Mouse (Mus musculus) frontal cortex, postnatal 25 days (tissue): ENCODE measurements around the gene Cldn14.
A peak's percentile ranks its signal among the peaks of the same experiment; 100 is the strongest.
"Not testable (repeated sequence)": the region's sequence is repeated elsewhere in the genome, so short reads cannot be mapped to it uniquely, and the experiment has no call there.

ENCODE experiments used
- DNase-seq, 2 experiments: peaks; one replicate each; pipeline ENCODE4 v3.0.0; 2022; ENCODE audit warnings: low spot score in 2 of 2

Cldn14 gene

GRCm38 (mm10) chr16:94008737-94009136, at the start of gene Cldn14:
Gene Cldn14 (minus strand): TSS chr16:94008837.
- DNase-seq = no peak

DNA sequence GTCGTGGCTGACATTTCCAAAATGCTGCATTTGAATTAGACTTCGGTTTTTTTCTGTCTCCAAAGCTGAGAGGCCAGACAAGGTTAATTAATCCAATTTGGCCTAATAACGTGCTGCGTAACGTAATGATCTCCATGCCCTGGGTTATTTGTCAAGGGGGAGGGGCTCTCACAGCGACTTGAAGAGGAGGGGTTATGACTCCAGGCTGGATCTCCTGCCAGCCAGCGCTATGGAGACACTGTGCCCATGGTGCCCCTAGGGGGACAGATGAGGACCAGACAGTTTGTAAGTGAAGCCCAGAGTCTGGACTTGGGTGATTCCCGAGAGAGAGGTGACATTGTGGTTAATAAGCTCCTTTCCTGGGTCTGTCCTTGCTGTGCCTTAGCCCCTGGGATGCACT, 46.9 kb upstream of the Cldn14 start:
- DNase-seq = no peak

- DNase-seq = no peak
Observed at GRCm38 (mm10) chr16:94055176-94055575, 46.5 kb upstream of the Cldn14 start.

GRCm38 (mm10) chr16:94050368-94050767, 41.7 kb upstream of the Cldn14 start:
- no peak for DNase-seq

GRCm38 (mm10) chr16:94044996-94045395, 36.4 kb upstream of the Cldn14 start:
- DNase-seq = no peak

- no peak for DNase-seq
Observed at GRCm38 (mm10) chr16:94043797-94044196, 35.2 kb upstream of the Cldn14 start.

DNA sequence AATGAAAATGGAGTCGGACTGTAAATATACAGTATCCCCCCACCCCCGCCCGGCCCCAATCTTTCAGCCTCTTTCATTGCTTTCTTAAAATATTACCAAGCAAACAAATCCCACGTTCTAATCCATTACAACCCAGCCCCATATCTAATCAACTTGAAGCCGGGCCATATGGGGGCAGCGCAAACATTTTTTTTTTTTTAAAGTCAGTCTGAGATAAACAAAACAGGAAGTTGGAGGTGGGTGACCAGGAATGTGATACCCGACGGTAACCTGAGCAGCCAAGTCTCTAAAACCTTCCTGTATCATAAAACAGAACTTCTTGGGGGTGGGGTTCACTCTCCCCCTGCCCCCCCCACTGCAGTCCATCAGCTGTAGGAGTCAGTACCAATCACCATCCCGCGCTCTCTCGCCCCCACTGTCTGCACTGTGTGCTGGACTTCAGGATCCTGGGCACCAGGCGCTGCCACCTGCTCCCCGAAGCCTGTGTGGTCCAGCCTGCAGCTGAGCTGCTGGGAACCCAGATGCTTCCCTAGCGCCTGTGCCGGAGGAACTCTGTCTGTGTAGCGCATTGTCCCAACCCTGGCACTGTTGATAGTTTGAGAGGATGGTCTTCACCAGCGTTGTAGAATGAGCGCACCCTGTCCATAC, 32.6 kb upstream of the Cldn14 start:
- no peak for DNase-seq

GRCm38 (mm10) chr16:94040485-94040884, 31.8 kb upstream of the Cldn14 start:
- DNase-seq = no peak

DNA sequence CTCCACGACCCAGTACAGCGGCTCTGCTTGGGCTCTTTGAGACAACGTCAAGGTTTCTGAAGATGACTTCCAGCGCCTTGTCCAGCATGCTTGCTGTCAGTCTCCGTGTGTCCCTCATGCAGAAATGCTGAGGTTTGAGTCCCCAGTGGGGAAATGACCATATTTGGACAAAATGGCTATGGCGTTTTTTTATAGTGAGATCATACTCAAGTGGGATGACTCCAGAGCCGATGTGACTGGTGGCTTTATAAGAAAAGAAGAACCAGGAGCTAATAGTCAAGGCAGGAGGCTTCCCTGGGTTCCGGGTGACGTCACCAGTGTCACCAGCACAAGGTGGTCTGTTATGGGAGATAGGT, 30.3 kb upstream of the Cldn14 start:
- no peak for DNase-seq

- peak; percentile 20 to 33 for DNase-seq
Observed at GRCm38 (mm10) chr16:94038272-94038985, 29.8 kb upstream of the Cldn14 start.

GRCm38 (mm10) chr16:94037280-94037679, 28.6 kb upstream of the Cldn14 start:
- DNase-seq = no peak

GRCm38 (mm10) chr16:94034152-94034551, 25.5 kb upstream of the Cldn14 start:
- DNase-seq = no peak

GRCm38 (mm10) chr16:94032270-94032669, 23.6 kb upstream of the Cldn14 start:
- DNase-seq = no peak

- DNase-seq = no peak
Observed at GRCm38 (mm10) chr16:94023352-94024280, 15.0 kb upstream of the Cldn14 start.

DNA sequence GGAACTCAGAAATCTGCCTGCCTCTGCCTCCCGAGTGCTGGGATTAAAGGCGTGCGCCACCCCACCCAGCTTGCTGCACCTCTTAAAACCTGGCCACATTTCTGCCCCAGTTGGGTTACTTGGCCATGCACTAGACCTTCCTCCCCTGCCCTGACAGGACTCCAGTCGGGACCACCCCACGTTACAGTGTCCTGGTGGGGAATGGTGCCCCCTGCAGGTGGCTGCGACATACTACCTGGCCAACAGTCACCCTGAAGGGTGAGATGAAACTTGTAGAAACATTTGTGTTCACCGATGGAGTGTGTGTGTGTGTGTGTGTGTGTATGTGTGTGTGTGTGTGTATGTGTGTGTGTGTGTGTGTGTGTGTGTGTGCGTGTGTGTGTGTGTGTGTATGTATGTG, 11.1 kb upstream of the Cldn14 start:
- DNase-seq = not testable (repeated sequence)

- no peak for DNase-seq
Observed at GRCm38 (mm10) chr16:94017953-94018352, 9.3 kb upstream of the Cldn14 start.

DNA sequence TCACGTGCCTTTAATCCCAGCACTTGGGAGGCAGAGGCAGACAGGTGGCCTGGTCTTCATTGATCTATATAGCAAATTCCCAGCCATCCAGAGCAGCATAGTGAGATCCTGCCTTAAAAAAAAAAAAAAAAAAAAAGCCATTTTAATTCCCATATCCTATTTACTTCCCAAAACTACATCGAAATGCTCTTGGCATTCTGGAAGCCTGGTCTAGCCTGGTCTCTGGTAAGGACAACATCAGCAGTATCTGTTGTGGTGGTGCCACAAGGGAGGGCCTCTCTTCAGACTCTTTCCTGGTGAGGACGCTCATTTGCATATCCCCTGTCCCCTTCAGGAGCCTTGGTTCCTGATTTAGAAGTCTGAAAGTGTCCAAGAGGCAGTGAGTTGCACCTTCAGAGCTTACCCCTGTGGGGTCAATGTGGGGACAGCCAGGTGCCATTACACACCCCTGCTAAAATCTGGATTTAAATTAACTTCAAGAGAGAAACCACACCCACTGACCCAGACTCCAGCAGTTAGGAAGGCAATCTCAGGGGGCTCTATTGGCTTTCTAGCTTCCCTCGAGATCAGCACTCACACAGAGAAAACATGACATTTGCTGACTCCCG, 6.0 kb upstream of the Cldn14 start:
- no peak for DNase-seq

DNA sequence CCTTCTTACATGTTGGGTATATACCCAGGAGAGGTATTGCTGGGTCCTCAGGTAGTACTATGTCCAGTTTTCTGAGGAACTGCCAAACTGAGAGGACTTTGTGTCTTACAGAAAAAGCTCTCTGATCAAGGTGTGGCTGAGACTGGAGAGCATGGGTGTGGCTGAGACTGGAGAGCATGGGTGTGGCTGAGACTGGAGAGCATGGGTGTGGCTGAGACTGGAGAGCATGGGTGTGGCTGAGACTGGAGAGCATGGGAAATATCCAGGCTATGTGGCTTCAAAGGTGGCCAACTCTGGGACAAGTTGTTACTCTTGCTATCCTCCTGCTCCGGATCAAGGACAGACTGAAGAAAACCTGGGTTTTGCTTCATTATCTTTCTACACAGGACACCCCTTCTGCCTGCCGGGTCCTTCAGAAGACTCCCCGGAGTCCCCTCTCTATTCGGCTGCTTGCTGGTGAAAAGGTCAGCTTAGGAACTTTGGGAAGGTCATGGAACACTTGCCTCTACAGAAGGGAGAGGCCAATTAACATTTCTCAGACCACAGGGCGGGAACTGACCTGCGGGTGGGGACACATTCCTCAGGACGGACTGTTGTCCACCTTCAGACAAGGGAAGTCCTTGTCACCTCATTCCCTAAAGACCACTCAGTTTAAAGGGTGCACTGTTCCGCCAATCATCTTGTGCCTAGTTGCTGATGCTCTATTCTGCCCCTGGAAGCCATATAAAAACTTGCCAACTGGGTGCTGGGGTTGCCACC, 4.9 kb upstream of the Cldn14 start:
- not testable (repeated sequence) for DNase-seq

GRCm38 (mm10) chr16:94011224-94011623, 2.6 kb upstream of the Cldn14 start:
- DNase-seq = no peak

DNA sequence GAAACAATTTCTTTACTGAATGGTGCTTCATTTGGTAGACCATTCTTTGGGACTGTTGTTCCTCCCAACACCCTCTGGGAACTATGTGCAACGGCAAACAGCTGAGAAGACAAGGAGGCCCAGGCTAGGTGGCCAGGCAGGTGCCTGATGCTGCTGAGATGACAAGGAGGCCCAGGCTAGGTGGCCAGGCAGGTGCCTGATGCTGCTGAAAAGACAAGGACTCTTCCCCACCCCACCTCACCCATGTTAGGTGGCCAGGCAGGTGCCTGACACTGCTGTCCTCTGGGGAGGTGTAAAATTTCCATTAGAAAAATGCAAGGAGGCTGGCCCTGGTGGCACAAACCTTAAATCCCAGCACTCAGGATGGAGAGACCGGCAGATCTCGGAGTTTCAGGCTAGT, 2.0 kb upstream of the Cldn14 start:
- no peak for DNase-seq

GRCm38 (mm10) chr16:94010156-94010555, 1.5 kb upstream of the Cldn14 start:
- no peak for DNase-seq
